Mouse (Mus musculus) embryonic facial prominence, embryonic 14.5 days (tissue): ENCODE results near the gene Ccnd3. TPM values are rescaled to one million over a fixed set of nuclear protein-coding genes. Genes with fewer than 3 reads are reported as not detected.

Experiments used
- ATAC-seq: fragments of 200-750 bp; cut with Nextera tagmentation; 2 replicates; pipeline ENCODE4 v1.8.0; 2017; ENCODE audit warnings: low read depth, moderate number of reproducible peaks, moderate TSS enrichment
- DNase-seq: peaks from one replicate; pipeline ENCODE4 v3.0.0-alpha.2; 2015; ENCODE audit warnings: low spot score
- H3K27ac ChIP-seq: fragments of 300-500 bp; sonication (generic); replicated peaks from 2 replicates; pipeline ENCODE4 v1.5.1; 2014; ENCODE audit warnings: low read depth, mild to moderate bottlenecking, low read length, moderate library complexity
- H3K27me3 ChIP-seq: fragments of 300-500 bp; sonication (generic); replicated peaks from 2 replicates; pipeline ENCODE4 v1.6.1; 2014; ENCODE audit warnings: low read length; ENCODE audit not compliant: control insufficient read depth, insufficient read depth
- H3K36me3 ChIP-seq: fragments of 300-500 bp; sonication (generic); 2 replicates; pipeline ENCODE4 v1.6.1; 2014; ENCODE audit warnings: low read length, mixed read lengths; ENCODE audit not compliant: control insufficient read depth, insufficient read depth
- H3K4me1 ChIP-seq: fragments of 300-500 bp; sonication (generic); 2 replicates; pipeline ENCODE4 v1.6.1; 2014; ENCODE audit warnings: antibody characterized with exemption, low read length; ENCODE audit not compliant: control insufficient read depth, insufficient read depth
- H3K4me2 ChIP-seq: fragments of 300-500 bp; sonication (generic); 2 replicates; pipeline ENCODE4 v1.6.1; 2014; ENCODE audit warnings: low read depth, mild to moderate bottlenecking, low read length, moderate library complexity, mixed read lengths
- H3K4me3 ChIP-seq: fragments of 300-500 bp; sonication (generic); 2 replicates; pipeline ENCODE4 v1.5.1; 2014; ENCODE audit warnings: low read depth, mild to moderate bottlenecking, low read length
- H3K9ac ChIP-seq: fragments of 300-500 bp; sonication (generic); 2 replicates; pipeline ENCODE4 v1.6.1; 2014; ENCODE audit warnings: low read depth, mild to moderate bottlenecking, low read length, moderate library complexity, mixed read lengths
- H3K9me3 ChIP-seq: fragments of 300-500 bp; sonication (generic); 2 replicates; pipeline ENCODE4 v1.6.1; 2016; ENCODE audit warnings: low read length; ENCODE audit not compliant: control insufficient read depth
- WGBS: fragments of 180-500 bp; shearing (Covaris S2); extraction: QIAGEN DNeasy Blood & Tissue Kit; methylation state at CpG from one replicate; pipeline ENCODE4 v1.1.7; 2014; 5-methylcytosine and 5-hydroxymethylcytosine counted together
- polyA plus RNA-seq: library from polyadenylated mRNA; unstranded; fragments of >200 nt; fragmentation: Nextera tagmentation; extraction: Ambion mirVana; gene quantifications from 2 replicates; pipeline ENCODE4 v1.2.1, GENCODE M21; 2014

Ccnd3 gene
- polyA plus RNA-seq, 1 experiment from 2014 or later, result 519 TPM

- H3K4me2 ChIP-seq, result no peak overlapping the region
- no peaks in the 10 kb centered on the region for H3K9me3 ChIP-seq
- H3K4me3 ChIP-seq, result no peak overlapping the region
- H3K9ac ChIP-seq, result no peak overlapping the region
- ATAC-seq, result no peak
- no peak overlapping the region for H3K27ac ChIP-seq
- H3K4me1 ChIP-seq, result peaks cover 17% of the 10 kb centered on the region
- 67% methylated on average over 4 of the region's 4 CpGs for WGBS
- no peak for DNase-seq
- H3K27me3 ChIP-seq, result no peaks in the 10 kb centered on the region
- 0 out of 2 replicates have a peak, but pooled peaks cover 6% of the 10 kb centered on the region for H3K36me3 ChIP-seq
Observed at GRCm38 (mm10) chr17:47632181-47632840, 127.5 kb downstream of the Ccnd3 start.

GRCm38 (mm10) chr17:47633999-47634770, 129.3 kb downstream of the Ccnd3 start:
- Histone ChIP-seq H3K4me2 (no peak overlapping the region), H3K9ac (no peak overlapping the region), H3K27me3 (no peaks in the 10 kb centered on the region), H3K27ac (no peak overlapping the region), H3K36me3 (0 out of 2 replicates have a peak, but pooled peaks cover 6% of the 10 kb centered on the region), H3K4me1 (peaks cover 10% of the 10 kb centered on the region), H3K4me3 (no peak overlapping the region), H3K9me3 (no peaks in the 10 kb centered on the region)
- WGBS, result 83% methylated on average over 7 of the region's 7 CpGs
- ATAC-seq, result no peak
- no peak for DNase-seq

- Histone ChIP-seq H3K27ac (no peak overlapping the region), H3K27me3 (no peaks in the 10 kb centered on the region), H3K9me3 (no peaks in the 10 kb centered on the region), H3K4me1 (no peaks in the 10 kb centered on the region), H3K4me3 (no peak overlapping the region), H3K4me2 (no peak overlapping the region), H3K9ac (no peak overlapping the region), H3K36me3 (no peaks in the 10 kb centered on the region)
- ATAC-seq (no peak), DNase-seq (no peak)
- WGBS, result 75% methylated on average over 2 of the region's 2 CpGs
Observed at GRCm38 (mm10) chr17:47642992-47643391, 138.1 kb downstream of the Ccnd3 start.

- H3K27me3 ChIP-seq, result no peaks in the 10 kb centered on the region
- no peak overlapping the region for H3K4me3 ChIP-seq
- no peaks in the 10 kb centered on the region for H3K9me3 ChIP-seq
- H3K4me2 ChIP-seq, result no peak overlapping the region
- H3K27ac ChIP-seq, result no peak overlapping the region
- WGBS, result 100% methylated on average over 1 of the region's 1 CpGs
- DNase-seq, result peak; percentile 41
- no peak for ATAC-seq
- no peaks in the 10 kb centered on the region for H3K36me3 ChIP-seq
- H3K4me1 ChIP-seq, result no peaks in the 10 kb centered on the region
- no peak overlapping the region for H3K9ac ChIP-seq
Observed at GRCm38 (mm10) chr17:47646683-47647082, 141.8 kb downstream of the Ccnd3 start.

GRCm38 (mm10) chr17:47648966-47649365, 144.1 kb downstream of the Ccnd3 start:
- no peaks in the 10 kb centered on the region for H3K4me1 ChIP-seq
- H3K4me2 ChIP-seq, result no peak overlapping the region
- no peaks in the 10 kb centered on the region for H3K9me3 ChIP-seq
- no peak overlapping the region for H3K27ac ChIP-seq
- 72% methylated on average over 4 of the region's 4 CpGs for WGBS
- H3K36me3 ChIP-seq, result no peaks in the 10 kb centered on the region
- no peak overlapping the region for H3K4me3 ChIP-seq
- no peaks in the 10 kb centered on the region for H3K27me3 ChIP-seq
- DNase-seq (no peak), ATAC-seq (no peak)
- H3K9ac ChIP-seq, result no peak overlapping the region

Other genes with a start within 250 kb of the Ccnd3 start
- 72.9 and 74.0 TPM in 2 replicates for gene Mrps10, start 136.2 kb upstream of the Ccnd3 start, polyA plus RNA-seq
- 0.37 and 0.50 TPM in 2 replicates for gene Guca1b, start 119.7 kb upstream of the Ccnd3 start, polyA plus RNA-seq
- gene Guca1a, start 104.5 kb upstream of the Ccnd3 start, polyA plus RNA-seq, result 5.7 and 6.5 TPM in 2 replicates
- gene AI661453, start 68.4 kb upstream of the Ccnd3 start, polyA plus RNA-seq, result 2.4 and 2.9 TPM in 2 replicates
- 0.13 and 0.49 TPM in 2 replicates for gene 1700001C19Rik, start 67.7 kb upstream of the Ccnd3 start, polyA plus RNA-seq
- 19.5 and 24.3 TPM in 2 replicates for gene Taf8, start 2.8 kb upstream of the Ccnd3 start, polyA plus RNA-seq
- gene Bysl, start 106.4 kb downstream of the Ccnd3 start, polyA plus RNA-seq, result 21.3 and 22.4 TPM in 2 replicates
- gene Med20, start 106.5 kb downstream of the Ccnd3 start, polyA plus RNA-seq, result 47.7 and 50.2 TPM in 2 replicates
- 1.4 and 1.9 TPM in 2 replicates for gene Gm20517, start 106.5 kb downstream of the Ccnd3 start, polyA plus RNA-seq
- 3.8 and 4.1 TPM in 2 replicates for gene Usp49, start 125.6 kb downstream of the Ccnd3 start, polyA plus RNA-seq
- 365 and 382 TPM in 2 replicates for gene Tomm6, start 183.3 kb downstream of the Ccnd3 start, polyA plus RNA-seq
- 4.0 and 4.2 TPM in 2 replicates for gene Frs3, start 184.0 kb downstream of the Ccnd3 start, polyA plus RNA-seq
- gene Gm21981, start 189.4 kb downstream of the Ccnd3 start, polyA plus RNA-seq, result 1.5 and 2.1 TPM in 2 replicates
- gene Prickle4, start 189.7 kb downstream of the Ccnd3 start, polyA plus RNA-seq, result 1.8 and 2.1 TPM in 2 replicates
- gene Pgc, start 221.8 kb downstream of the Ccnd3 start, polyA plus RNA-seq, result 0.21 TPM in 1 of 2 replicates, not detected in the other
- gene Tfeb, start 232.0 kb downstream of the Ccnd3 start, polyA plus RNA-seq, result 8.6 and 9.7 TPM in 2 replicates